Mouse (Mus musculus): ENCODE results near the gene Zfp688. TPM values are rescaled to one million over a fixed set of nuclear protein-coding genes. Genes with fewer than 3 reads are reported as not detected.
"Not testable (repeated sequence)": the region's sequence is repeated elsewhere in the genome, so short reads cannot be mapped to it uniquely, and the experiment has no call there.

Zfp688 gene
- polyA plus RNA-seq (2012; rRNA removed), result 19.2 and 19.3 TPM in 2 replicates

- Histone ChIP-seq H3K27ac (ENCODE audit: insufficient read depth, low read length) (0 out of 2 replicates have a peak within 1 kb of the TSS, but pooled peaks have one; percentile 18), H3K4me1 (ENCODE audit: control insufficient read depth, insufficient read depth, low read length) (no peaks in the 10 kb centered on the region), H3K4me3 (ENCODE audit: insufficient read depth, low read length) (peak within 1 kb of the TSS; percentile 83)
- TF ChIP-seq POLR2A (IDR thresholded peaks at IDR 0.05; ENCODE audit: extremely low read depth, insufficient read depth, low read length) (peak; percentile 79), CTCF (IDR thresholded peaks at IDR 0.05; ENCODE audit: extremely low read depth, insufficient read depth, low read length) (no peak)
Observed at GRCm38 (mm10) chr7:127421388-127422191, at the start of gene Zfp688. TSS of gene Zfp688 (minus strand) at chr7:127422068.

DNA sequence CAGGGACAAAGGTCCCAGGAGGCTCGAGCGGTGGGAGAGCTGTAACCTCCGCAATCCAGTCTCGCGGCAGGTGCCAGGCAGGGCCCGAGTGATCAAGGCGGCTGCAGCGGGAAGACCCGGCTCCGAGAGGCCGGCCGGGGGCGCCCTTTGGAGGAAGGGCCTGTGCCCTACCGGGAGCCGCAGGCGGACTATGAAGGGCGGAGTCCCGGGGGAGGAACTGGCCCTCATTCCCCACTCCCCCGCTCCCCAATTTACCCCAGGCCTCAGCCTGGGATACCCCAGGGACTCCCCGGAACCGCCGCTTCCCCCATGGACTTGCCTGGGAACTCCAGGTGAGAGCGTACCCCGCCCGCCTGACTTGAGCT, 49.8 kb upstream of the Zfp688 start:
- peak overlapping the region; percentile 94 for H3K4me3 ChIP-seq (ENCODE audit: insufficient read depth, low read length)
- no peak for TF ChIP-seq POLR2A (IDR thresholded peaks at IDR 0.05; ENCODE audit: extremely low read depth, insufficient read depth, low read length)
- TF ChIP-seq CTCF (IDR thresholded peaks at IDR 0.05; ENCODE audit: extremely low read depth, insufficient read depth, low read length), result no peak

DNA sequence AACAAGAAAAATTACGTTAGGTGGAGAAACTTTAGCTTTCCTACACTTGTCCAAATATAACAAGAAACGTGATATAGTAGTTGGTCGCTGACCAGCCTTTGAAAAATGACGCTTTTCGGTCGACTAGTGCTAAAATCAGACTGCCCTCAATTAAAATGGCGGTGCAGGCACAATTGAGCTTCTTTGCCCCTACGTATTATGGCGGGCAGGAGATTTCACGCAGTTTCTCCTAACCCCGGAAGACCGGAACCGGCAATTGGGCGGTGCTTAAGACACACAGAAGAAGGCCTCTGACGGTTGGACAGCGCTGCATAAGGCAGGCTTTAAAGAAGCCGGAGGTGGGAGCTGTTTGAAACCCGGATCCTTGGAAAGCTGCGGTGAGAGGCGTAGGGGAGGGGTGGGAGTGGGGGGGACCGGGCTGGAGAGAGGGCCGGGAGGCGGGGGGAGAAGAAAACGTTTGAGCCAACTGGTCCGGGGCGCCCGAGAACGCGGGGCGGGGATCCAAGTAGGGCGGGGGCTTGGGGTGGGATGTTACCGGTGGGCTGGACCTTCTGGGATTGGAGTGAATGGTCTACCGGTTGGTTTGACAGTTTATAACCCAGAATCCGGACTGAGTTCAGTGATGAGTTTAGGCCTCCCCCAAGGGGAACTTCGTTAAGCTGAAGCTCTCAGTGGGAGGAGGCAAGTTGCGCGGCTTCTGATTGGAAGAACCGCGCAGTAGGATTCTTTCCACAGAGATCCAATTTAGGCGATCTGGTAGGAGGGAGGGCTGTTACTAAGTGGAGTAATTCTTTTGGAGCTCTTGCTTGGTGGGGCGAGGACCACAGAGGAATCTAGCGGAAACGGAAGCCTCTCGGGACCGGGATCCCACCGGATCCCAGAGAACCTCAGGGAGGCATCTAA, 49.1 kb upstream of the Zfp688 start:
- Histone ChIP-seq H3K4me3 (ENCODE audit: insufficient read depth, low read length) (peak overlapping the region; percentile 94), H3K4me1 (ENCODE audit: control insufficient read depth, insufficient read depth, low read length) (no peaks in the 10 kb centered on the region; the same call in 1 of the 2 replicates), H3K27ac (ENCODE audit: insufficient read depth, low read length) (peak overlapping the region; percentile 92)
- peak; percentile 77 for TF ChIP-seq POLR2A (IDR thresholded peaks at IDR 0.05; ENCODE audit: extremely low read depth, insufficient read depth, low read length)
- no peak for TF ChIP-seq CTCF (IDR thresholded peaks at IDR 0.05; ENCODE audit: extremely low read depth, insufficient read depth, low read length)

More for the DNA sequence above, 49.8 kb upstream of the Zfp688 start:
- no peaks in the 10 kb centered on the region; the same call in 1 of the 2 replicates for H3K4me1 ChIP-seq (ENCODE audit: control insufficient read depth, insufficient read depth, low read length)
- peak overlapping the region; percentile 92 for H3K27ac ChIP-seq (ENCODE audit: insufficient read depth, low read length)

DNA sequence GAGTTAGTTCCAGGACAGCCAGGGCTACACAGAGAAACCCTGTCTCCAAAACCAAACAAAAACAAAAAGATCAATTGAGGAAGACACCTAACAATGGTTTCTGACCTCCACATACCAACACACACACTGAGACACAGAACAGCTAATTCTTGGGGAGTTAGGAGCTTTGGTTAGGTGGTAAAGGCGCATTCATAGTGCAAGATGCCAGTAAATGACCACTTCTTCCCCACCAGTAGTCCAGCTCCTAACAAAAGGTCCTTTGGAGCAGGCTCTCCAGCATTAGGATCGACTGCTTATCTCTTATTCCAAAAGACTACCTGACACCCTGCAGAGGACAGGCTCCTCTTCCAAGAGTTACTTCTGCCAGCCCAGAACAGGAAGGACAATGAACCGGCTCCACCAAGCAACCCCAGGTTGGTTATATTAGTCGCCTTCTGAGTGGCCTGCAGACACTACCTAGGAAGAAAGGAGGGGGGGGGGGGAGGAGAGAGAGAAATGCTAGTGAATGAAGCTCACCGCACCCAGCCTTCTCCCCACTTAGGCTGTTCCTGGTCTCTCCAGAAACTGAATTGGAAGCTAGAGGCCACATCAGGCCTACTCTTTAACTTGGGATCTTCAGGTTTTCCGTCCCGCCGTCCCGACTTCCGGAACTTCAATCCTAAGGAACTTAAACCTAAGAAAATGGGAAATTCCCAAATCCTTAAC, 48.3 kb upstream of the Zfp688 start:
- H3K4me1 ChIP-seq (ENCODE audit: control insufficient read depth, insufficient read depth, low read length), result no peaks in the 10 kb centered on the region; the same call in 1 of the 2 replicates

GRCm38 (mm10) chr7:127466606-127467005, 44.7 kb upstream of the Zfp688 start:
- no peak overlapping the region for H3K4me3 ChIP-seq (ENCODE audit: insufficient read depth, low read length)
- no peak overlapping the region for H3K27ac ChIP-seq (ENCODE audit: insufficient read depth, low read length)
- no peak for TF ChIP-seq CTCF (IDR thresholded peaks at IDR 0.05; ENCODE audit: extremely low read depth, insufficient read depth, low read length)
- no peak for TF ChIP-seq POLR2A (IDR thresholded peaks at IDR 0.05; ENCODE audit: extremely low read depth, insufficient read depth, low read length)
- no peaks in the 10 kb centered on the region; the same call in 1 of the 2 replicates for H3K4me1 ChIP-seq (ENCODE audit: control insufficient read depth, insufficient read depth, low read length)

More for the DNA sequence above, 48.3 kb upstream of the Zfp688 start:
- no peak for TF ChIP-seq POLR2A (IDR thresholded peaks at IDR 0.05; ENCODE audit: extremely low read depth, insufficient read depth, low read length)
- no peak for TF ChIP-seq CTCF (IDR thresholded peaks at IDR 0.05; ENCODE audit: extremely low read depth, insufficient read depth, low read length)
- peak overlapping the region; percentile 94 for H3K4me3 ChIP-seq (ENCODE audit: insufficient read depth, low read length)
- peak overlapping the region; percentile 20 for H3K27ac ChIP-seq (ENCODE audit: insufficient read depth, low read length)

GRCm38 (mm10) chr7:127465670-127466069, 43.8 kb upstream of the Zfp688 start:
- not testable (repeated sequence) for H3K27ac ChIP-seq (ENCODE audit: insufficient read depth, low read length); H3K4me1 ChIP-seq (ENCODE audit: control insufficient read depth, insufficient read depth, low read length); H3K4me3 ChIP-seq (ENCODE audit: insufficient read depth, low read length)

DNA sequence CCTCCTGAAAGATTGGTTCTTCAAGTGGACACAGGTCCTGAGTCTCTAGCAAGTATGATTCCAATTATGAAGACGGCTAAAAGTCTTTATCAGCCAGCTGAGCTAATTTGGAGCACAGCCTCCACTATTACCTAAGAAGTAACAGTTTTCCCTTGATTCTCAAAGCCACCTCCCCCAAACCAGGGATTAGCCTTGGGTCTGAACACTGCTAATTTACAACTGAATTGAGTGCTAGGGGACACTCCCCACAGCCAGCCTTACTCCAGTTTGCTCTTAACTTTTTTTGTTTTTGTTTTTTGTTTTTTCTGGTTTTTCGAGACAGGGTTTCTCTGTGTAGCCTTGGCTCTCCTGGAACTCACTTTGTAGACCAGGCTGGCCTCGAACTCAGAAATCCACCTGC, 43.3 kb upstream of the Zfp688 start:
- H3K4me3 ChIP-seq (ENCODE audit: insufficient read depth, low read length), result no peak overlapping the region
- no peaks in the 10 kb centered on the region; the same call in 1 of the 2 replicates for H3K4me1 ChIP-seq (ENCODE audit: control insufficient read depth, insufficient read depth, low read length)
- no peak for TF ChIP-seq CTCF (IDR thresholded peaks at IDR 0.05; ENCODE audit: extremely low read depth, insufficient read depth, low read length)
- no peak for TF ChIP-seq POLR2A (IDR thresholded peaks at IDR 0.05; ENCODE audit: extremely low read depth, insufficient read depth, low read length)
- H3K27ac ChIP-seq (ENCODE audit: insufficient read depth, low read length), result no peak overlapping the region

GRCm38 (mm10) chr7:127459311-127459710, 37.4 kb upstream of the Zfp688 start, which contains the start of gene Prr14:
TSS of gene Prr14 (plus strand) at chr7:127459611.
- not testable (repeated sequence) for H3K27ac ChIP-seq (ENCODE audit: insufficient read depth, low read length); H3K4me3 ChIP-seq (ENCODE audit: insufficient read depth, low read length); H3K4me1 ChIP-seq (ENCODE audit: control insufficient read depth, insufficient read depth, low read length)

GRCm38 (mm10) chr7:127458371-127459122, 36.7 kb upstream of the Zfp688 start:
- H3K4me1 ChIP-seq (ENCODE audit: control insufficient read depth, insufficient read depth, low read length); H3K27ac ChIP-seq (ENCODE audit: insufficient read depth, low read length); H3K4me3 ChIP-seq (ENCODE audit: insufficient read depth, low read length): not testable (repeated sequence)

All from cortical plate, adult 2 months (tissue).